Mouse (Mus musculus) MEL-GATA-1-ER (cell line): ENCODE measurements around the gene Rrbp1.

ENCODE experiments used
- DNase-seq: peaks from one replicate; pipeline ENCODE4 v3.0.0-alpha.2; 2012; ENCODE audit warnings: low read depth; ENCODE audit errors: extremely low read depth

The Rrbp1 gene

DNA sequence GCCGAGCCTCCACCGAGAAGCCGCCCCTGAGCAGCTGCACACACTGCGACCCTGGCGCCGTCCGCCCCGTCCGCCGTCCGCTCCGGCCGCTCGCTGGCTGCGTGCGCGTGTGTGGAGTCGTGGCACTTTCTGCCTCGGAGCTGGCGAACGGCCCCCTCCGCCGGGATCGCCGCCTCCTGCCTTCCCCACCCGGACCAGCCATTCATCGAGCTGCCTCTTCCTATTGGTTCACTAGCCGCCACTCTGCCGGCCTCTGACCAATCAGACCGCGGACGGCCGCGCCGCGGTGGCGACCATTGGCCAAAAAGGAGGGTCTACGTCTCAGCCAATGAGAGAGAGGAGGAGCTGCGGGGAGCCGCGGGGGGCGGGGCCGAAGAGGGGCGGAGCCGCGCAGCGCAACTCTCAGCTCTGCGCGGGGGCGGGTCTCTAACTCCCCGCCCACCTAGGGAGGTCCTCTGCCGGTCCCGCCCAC lies at the start of gene Rrbp1:
Gene Rrbp1, minus strand, starts transcription at position 184 of the 472 bp plus-strand sequence.
- peak; percentile 94 for DNase-seq

DNA sequence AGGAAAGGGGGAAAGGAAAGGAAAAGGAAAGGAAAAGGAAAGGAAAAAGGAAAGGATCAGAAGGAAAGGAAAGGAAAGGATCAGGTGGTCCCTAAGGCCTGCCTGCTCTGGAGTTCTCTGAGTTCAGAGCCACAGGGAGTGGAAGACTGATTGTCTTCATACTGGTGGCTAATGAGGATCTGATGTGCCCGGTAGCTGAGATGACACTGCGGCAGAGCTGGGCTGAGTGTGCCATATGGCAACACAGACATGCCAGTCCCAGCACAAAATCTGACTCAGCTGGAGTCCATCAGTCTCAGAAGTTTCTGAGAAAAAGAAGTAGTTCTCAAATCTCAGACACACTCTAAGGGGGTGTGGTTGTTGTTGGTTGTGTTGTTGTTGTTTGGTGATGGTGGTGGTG lies 46.7 kb upstream of the Rrbp1 start:
- no peak for DNase-seq

DNA sequence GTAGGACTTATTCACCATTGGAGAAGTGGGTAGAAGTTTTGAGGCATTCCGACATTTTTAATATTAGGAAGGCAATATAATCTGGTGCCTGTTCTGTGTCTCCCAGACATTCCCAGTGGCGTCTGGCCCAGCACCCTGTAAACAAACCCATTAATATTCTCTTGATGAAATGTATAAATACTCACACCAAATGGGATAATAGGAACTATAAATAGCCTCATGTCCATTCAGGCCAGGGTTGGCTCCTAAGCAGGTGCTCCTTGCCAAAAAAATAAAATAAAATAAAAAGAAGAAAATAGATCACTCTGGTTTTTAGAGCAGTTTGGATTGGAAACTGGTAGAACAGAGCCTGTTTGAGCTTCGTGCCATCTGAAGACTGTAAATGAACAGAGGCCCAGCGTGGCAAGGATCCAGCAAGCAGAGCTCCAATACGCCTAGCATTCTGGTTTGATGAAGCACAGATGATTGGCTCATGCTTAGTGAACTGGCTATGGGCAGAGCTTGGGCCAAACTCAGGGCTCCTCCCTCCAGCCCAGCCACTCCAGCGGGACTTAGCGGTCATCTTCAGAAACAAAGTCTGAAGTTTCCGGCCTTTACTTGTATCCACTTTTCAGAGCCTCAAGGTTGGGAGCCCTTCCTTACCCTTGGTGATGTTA lies 41.5 kb upstream of the Rrbp1 start:
- no peak for DNase-seq

DNA sequence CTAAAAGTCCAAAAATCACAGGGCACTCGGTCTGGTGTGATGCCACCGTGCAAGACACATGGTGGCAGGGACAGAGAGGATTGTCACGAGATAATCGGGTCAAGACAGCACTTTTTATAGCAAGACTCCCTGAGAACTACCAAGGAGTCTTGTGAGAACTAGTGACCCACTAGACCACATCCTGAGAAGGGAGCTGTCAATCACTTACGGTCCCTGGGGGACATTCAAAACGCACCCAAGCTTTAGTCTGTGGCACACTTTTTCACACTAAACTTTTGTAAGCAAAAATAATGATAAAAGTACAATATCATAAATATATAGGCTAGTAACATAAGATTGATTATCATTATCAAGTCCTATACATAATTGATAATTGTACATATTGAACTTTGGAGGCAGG lies 39.8 kb upstream of the Rrbp1 start:
- DNase-seq: no peak

DNA sequence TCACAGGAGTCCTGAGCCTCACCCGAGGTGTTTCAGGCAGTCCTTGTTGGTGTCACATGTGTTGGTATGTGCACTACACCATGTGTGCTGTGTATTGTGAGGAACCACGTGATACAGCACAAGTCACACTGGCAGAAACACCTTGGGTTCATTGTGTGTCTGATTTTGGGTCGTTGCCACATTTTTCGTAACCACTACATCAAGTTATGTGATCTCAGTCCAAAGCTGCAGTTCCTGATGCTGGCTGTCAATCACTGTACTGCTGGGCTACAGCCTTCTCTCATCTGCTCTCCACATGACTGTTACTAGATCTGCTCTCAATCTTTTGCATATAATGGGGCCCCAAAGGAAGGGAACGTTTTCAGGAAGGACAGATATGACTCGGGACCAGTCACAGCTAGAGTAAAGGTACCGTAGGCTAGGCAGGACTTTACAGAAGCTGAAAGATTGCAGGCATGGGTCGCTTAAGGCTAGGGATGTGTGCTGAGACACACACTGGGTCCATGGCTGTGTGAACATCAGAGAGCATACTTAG lies 39.1 kb upstream of the Rrbp1 start:
- DNase-seq: no peak

DNA sequence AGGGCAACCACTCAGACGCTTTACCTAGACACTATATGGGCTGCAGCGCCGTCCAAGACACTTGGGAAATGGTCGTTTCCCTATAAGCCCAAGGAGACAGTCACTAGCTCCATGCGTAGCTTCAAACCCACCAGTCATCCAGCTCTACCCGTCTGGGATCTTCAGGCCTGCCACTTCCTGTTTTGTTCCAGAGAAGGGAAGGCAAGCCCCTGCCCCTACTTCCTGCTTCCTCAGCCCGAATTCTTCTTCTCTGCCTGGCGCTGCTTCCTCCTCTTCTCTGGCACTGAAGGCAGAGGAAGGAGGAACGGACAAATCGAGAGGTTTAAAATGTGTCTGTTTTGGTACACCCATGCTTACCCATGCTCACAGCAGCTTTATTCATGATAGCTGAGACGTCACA lies 35.9 kb upstream of the Rrbp1 start:
- peak; percentile 21 for DNase-seq

DNA sequence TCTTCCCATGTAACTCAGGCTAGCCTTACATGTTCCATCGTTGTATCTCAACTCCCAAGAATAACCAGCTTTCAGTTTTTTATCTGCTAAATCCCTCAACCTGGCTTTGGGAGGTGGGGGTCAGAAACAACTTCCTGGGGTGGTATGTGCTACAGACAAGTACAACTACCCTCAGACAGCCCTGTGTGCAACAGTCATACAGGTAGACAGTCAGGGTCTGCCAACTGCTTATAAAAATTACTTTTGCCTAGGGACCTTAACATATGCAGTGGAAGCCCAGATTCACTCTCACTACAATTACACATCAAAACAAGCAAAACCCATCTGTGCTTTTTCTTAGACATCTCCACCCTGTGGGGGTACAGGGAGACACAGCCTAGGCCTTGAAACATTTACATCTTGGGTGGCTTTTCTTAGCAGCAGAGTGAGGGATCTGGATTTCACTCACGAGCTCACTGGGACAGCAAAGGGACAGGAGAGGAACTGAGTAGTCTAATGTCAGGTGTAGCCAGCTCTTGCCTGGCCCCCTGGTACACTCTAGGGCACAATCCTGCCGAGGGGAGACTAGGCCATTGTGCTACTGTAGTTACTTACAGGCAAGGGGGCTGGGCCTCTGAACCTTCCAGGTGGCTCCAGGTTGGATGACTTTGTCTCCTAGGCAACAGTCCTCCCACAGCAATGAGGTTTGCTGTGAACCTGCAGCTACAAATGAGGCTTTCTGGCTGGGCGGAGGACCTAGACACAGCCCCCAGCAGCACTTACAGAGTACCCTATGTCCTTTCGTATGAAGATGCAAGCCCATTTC lies 34.9 kb upstream of the Rrbp1 start:
- DNase-seq: no peak

DNA sequence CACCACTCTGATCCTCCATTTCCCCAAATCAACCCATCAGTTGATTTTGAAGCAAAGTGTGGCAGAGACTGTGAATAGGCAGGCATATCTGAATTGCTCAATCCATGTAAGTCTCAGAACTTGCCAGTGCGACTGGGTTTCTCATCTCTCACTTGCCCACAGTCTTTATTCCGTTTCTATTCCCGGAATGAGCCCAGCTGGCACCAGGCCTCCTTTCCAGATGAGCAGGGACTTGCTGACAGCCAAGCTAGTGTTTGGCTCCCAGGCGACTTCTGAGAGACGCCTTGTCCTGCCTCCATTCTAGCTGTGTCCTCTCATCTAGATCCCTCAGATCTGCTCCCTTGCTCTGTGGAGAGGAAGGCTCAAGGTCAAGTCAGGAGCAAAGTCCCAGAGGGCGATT lies 33.7 kb upstream of the Rrbp1 start:
- DNase-seq: no peak

DNA sequence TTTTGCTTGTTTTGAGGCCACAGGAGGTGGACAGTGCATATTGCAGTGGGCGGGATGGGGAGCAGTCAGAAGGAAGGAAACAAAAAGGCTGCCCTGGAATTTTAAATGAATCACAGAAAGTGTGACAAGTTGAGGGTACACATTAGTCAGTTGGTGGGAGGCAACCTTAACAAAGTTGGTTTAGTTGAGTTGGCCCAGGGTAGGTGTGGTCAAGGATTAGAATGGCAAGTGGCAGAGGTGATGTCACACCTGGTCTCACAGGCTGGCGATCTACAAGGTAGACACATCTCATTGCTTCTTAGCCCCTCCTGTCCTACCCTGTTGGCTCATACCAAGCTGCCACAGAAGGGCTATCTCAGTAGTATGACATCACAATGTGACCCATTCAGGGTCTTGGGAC lies 21.6 kb upstream of the Rrbp1 start, which contains the start of gene Banf2:
Gene Banf2, plus strand, starts transcription at position 396 of the 400 bp plus-strand sequence.
- no peak for DNase-seq

DNA sequence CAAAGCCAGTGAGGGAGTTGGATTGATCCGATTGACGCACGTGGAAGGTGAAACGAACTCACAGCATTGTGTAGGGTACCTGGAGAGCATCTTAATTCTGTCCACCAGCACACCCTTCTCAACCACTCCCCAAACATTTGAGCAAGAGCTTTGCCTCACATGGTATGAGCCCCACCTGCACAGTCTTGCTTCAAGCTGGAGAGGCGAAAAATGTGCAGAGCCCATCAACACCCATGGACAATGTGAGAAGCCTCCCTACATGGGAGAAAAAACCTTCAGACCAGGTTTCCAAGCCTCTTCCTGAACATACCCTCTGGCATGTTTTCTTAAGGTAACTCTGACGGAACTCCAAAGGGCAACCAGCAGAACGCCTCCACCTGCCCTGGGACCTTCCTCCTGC lies 19.7 kb upstream of the Rrbp1 start:
- no peak for DNase-seq

DNA sequence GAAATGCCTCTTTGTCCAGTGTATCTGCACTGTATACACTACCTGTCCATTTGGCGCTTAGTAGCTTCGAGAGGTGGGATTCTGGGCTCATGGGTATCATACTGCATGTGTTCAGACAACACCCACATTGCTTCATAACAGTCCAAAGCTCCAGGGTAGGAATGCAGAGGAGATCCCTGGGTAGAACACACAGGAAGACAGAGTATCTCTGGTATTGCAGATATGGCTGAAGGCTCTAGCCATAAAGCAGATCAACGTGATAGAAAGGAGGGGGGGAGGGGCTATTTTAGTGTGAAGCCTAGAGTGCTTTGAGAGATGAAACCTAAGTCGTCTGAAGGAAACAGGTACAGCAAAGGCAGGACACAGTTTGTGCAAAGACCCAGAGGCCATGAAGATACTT lies 15.4 kb upstream of the Rrbp1 start:
- no peak for DNase-seq

DNA sequence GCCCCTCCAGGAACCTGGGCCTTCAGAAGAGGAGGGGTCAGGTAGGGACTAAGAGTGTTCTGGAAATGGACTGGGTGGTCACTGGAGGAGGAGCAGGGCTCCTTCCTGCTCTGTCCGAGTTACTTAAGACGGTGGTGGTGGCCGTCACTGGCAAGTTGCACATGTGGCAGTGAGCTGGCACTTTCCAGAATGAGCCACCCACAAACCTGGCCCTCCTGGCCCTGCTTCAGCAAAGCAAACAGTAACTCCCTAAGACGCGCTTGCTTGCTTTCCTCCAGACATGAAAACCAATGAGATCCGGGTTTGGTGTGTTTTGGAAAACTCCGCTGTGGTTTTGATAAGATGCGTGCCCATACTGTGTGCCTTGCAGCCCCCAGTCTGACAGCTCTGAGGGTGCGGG lies 14.3 kb upstream of the Rrbp1 start:
- no peak for DNase-seq

DNA sequence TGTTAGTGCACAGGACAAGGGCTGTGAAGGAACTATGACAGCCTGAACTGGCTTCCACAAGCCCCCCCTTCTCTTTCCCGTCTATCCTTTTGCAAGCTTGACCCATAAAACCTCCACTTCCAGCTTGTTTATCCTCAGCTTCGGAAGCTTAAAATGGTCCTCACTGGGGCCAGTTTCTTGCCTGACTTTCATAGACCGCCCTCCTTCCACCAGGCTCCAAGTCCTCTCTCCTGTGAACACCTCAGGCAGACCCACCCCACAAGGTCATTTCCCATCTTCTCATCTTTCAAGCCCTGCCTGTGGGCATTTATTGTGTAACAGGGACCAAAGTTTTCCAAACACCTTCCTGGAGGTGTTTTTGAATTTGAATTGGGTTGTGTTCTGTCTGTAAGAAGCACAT lies 11.4 kb upstream of the Rrbp1 start:
- DNase-seq: no peak

DNA sequence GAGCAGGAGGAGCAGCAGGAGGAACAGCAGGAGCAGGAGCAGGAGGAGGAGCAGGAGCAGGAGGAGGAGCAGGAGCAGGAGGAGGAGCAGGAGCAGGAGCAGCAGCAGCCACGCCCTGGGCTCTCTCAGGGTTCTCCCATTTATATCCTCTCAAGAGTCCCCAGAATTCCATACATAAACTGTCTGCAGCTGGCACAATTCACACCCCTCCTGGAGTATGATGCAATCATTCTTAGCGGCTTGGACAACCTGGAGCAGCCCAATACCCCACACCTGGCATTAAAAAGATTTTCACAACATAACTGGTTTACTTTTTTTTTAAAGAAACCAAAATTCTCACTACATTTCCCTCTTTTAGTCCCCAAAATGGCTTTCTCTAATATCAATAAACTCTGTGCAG lies 8.9 kb upstream of the Rrbp1 start:
- no peak for DNase-seq

DNA sequence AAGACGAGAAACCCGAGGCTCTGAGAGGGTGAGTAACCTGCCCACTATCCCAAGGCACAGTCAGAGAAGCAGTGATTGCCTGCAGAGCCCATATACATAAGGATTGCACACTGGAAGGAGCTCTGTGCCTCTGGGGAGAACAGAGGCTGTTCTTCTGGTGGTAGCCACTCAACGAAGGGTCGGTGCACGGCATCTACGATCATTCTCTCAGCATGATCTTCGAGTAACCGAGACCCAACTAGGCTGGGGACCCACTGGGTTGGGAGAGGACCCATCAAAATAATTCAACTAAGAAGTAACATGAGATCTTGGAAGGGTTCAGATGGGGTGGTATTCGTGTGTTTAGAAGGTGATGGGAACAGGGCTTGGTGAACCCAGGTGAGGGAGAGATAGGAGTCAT lies 4.8 kb upstream of the Rrbp1 start:
- DNase-seq: no peak

DNA sequence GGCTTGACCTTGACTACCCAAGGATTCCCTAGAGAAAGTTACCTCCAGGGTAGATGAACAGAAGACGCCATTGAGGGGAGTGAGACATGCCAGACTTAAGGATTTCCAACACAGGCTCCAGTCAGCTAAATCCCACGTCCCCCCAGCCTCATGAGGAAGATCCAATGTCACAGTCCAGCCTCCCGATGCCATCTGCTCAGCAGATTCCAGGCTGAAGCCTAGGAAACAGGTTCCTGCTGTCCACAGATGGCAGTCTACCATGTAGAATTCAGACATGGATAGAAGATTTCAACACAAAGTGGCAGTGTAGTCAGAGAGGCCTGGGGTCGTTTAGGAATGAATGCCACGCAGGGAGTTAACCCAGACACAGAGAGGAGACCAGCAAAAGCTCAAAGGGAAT lies 3.4 kb upstream of the Rrbp1 start:
- DNase-seq: no peak

DNA sequence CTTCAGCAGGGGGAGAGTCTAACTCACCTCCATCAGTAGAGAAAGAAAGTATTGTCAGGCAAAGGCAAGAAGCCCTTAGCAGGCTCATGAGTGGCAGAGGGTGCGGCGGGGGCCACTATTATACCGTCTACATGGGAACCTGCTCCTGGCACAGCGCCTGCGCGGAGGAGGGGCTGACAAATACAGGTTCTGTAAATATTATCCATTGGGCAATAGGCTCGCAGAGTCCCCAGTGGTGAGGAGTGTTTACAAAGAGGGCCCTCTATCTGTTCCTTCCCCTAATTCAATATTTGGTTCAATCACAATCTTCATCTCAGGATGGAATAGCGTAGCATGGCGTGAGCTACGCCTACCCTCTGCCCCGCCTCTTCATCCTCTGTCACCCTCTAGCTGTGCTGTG lies 3.0 kb upstream of the Rrbp1 start:
- no peak for DNase-seq

DNA sequence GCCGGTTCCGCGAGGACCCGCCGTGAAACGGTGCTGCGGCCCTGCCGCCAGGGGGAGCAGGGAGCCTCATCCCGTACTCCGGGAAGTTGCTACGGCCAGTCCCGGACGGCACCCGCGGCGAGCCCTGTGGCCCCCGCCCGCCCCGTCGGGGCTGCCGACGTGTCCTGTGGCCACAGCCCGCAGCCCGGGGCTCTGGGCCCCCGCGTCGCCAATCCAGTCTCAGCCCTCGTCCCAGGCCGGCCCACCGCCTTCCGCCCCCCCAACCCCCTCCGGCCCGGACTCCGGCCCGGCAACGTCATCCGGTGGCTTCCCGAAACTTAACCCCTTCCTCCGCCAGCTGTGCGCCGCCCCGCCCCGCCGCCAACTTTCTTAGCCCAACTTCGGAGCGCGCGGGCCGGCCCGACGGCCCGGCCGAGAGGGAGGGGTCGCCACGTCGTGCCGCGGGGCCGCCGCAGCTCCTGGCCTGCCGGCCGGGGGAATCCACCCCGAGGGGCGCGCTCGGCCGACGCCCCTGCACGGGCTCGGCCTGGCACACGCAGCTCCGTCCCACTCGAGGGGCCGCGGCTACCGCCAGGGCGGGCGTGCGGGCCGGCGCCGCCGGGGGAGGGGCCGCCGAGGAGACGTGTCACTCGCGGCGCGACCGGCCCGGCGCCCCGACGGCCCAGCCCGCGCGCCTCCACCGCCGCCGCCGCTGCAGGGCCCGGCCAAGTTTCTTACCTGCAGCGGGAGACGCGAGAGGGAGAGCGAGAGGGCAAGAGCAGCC lies 600 bp downstream of the Rrbp1 start:
- DNase-seq: no peak

DNA sequence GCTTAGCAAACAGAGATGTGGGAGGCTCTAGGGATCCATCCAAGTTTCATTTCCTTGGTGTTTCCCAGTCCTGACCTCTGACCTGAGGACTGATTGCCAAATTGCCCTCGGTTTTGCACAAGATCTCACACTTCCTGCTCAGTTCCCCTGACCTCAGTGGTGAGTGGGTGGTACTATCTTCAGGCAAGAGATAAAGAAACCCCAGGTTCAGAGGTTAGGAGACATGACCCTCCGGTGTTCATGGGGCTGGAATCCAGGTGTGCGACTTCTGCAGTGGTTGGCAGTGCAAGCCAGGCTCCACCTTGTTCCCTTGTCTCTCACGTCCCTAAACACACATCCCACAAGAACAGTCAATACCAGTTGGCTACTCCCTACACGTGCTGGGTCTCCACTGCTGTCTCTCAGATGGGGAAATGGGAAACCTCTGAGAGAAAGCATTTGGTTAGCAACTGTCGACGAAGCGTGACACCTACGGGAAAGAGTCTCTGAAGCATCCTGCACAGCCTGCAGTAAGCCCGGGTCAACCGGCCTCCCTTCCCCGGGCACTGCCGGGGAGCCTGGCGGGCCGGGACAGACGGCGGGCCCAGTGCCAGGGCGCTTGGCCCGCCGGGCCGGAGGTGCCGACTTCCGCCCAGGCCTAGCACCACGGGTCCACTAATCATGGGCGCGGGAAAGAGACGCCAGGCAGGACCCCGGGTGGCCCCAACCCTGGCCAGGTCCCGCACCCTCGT lies 1.3 kb downstream of the Rrbp1 start:
- peak; percentile 45 for DNase-seq

DNA sequence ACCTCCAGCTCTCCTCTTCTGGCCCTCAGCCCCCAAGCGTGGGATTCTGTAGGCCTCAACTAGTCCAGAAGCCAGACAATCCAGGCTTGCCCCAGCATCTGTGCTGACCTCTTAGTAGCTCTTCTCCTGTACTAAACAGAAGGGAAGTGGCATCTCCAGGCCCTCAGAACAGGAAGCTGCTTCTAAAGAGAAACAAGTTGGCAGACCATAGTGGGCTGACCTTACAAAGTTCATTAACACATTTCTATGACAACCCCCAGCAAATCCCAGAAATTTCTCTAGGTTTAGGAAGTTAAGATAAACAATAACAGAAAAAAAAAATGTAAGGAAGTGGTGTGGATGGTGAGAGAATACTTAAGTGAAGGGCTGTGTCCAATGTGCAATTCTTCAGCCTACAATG lies 2.0 kb downstream of the Rrbp1 start:
- no peak for DNase-seq

DNA sequence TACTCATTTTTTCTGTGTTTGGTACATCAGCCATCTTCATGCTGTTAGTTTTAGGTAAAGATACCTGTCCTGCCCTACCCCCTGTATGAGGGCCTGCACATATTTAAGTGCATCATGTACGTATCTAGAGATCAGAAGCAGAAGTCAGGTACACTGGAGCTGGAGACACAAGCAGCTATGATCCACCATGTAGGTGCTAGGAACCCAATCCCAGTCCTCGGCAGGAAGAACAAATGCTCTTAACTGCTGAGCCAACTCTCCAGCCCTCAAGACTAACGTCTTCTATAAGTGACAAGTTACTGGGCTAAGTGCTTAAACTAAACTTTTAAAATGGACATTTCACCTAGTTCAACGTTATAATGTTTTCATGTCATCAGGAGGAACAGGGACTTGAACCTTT lies 3.9 kb downstream of the Rrbp1 start:
- DNase-seq: no peak
